Mouse (Mus musculus) C2C12 (cell line): ENCODE data around the gene Fkbp2. TPM values are rescaled to one million over a fixed set of nuclear protein-coding genes. Genes with fewer than 3 reads are reported as not detected.

Experiments used
- H3K27me3 ChIP-seq: one replicate; pipeline ENCODE4 v1.6.1; 2011; ENCODE audit not compliant: control insufficient read depth, insufficient read depth, insufficient read length
- H3K36me3 ChIP-seq: one replicate; pipeline ENCODE4 v1.6.1; 2011; ENCODE audit not compliant: control insufficient read depth, insufficient read depth
- H3K4me3 ChIP-seq: one replicate; pipeline ENCODE4 v1.5.1; 2011; ENCODE audit warnings: mild to moderate bottlenecking, control low read depth; ENCODE audit not compliant: poor library complexity, insufficient read depth, severe bottlenecking
- H3K79me2 ChIP-seq: one replicate; pipeline ENCODE4 v1.6.1; 2011; ENCODE audit not compliant: control insufficient read depth, insufficient read depth
- H3K79me3 ChIP-seq: one replicate; pipeline ENCODE4 v1.6.1; 2011; ENCODE audit warnings: low read depth, control low read depth
- H3ac ChIP-seq: one replicate; pipeline ENCODE3; 2011; ENCODE audit warnings: low read depth; ENCODE audit not compliant: control insufficient read depth, insufficient read length
- CEBPB ChIP-seq: IDR thresholded peaks from one replicate; pipeline ENCODE4 v1.6.1; 2011; ENCODE audit warnings: low read depth, mild to moderate bottlenecking, control low read depth, moderate library complexity
- CTCF ChIP-seq: IDR thresholded peaks from one replicate; pipeline ENCODE4 v1.5.1; 2011; ENCODE audit not compliant: control insufficient read depth, insufficient read depth, insufficient read length
- FOSL1 ChIP-seq: IDR thresholded peaks from one replicate; pipeline ENCODE4 v1.8.0; 2011; ENCODE audit warnings: mild to moderate bottlenecking, low read length; ENCODE audit not compliant: poor library complexity, insufficient read depth, severe bottlenecking
- MAX ChIP-seq: IDR thresholded peaks from one replicate; pipeline ENCODE4 v1.6.1; 2011; ENCODE audit warnings: mild to moderate bottlenecking, control low read depth
- MYOD1 ChIP-seq: IDR thresholded peaks from one replicate; pipeline ENCODE4 v1.6.1; 2011; ENCODE audit warnings: low read depth; ENCODE audit not compliant: control insufficient read depth, insufficient read length
- MYOG ChIP-seq: IDR thresholded peaks from one replicate; pipeline ENCODE4 v1.6.1; 2011; ENCODE audit not compliant: control insufficient read depth, insufficient read length; ENCODE audit errors: extremely low read depth
- USF1 ChIP-seq: IDR thresholded peaks from one replicate; pipeline ENCODE4 v1.6.1; 2011; ENCODE audit warnings: low read depth, mild to moderate bottlenecking, control low read depth, moderate library complexity
- polyA plus RNA-seq: library from polyadenylated mRNA; unstranded; fragments of >200 nt; fragmentation: generic; extraction: Trizol; gene quantifications from one replicate; pipeline ENCODE4 v1.2.1, GENCODE M21; 2012; ENCODE audit warnings: missing spikeins

Gene Fkbp2
- polyA plus RNA-seq, 1 experiment = 148 TPM

DNA sequence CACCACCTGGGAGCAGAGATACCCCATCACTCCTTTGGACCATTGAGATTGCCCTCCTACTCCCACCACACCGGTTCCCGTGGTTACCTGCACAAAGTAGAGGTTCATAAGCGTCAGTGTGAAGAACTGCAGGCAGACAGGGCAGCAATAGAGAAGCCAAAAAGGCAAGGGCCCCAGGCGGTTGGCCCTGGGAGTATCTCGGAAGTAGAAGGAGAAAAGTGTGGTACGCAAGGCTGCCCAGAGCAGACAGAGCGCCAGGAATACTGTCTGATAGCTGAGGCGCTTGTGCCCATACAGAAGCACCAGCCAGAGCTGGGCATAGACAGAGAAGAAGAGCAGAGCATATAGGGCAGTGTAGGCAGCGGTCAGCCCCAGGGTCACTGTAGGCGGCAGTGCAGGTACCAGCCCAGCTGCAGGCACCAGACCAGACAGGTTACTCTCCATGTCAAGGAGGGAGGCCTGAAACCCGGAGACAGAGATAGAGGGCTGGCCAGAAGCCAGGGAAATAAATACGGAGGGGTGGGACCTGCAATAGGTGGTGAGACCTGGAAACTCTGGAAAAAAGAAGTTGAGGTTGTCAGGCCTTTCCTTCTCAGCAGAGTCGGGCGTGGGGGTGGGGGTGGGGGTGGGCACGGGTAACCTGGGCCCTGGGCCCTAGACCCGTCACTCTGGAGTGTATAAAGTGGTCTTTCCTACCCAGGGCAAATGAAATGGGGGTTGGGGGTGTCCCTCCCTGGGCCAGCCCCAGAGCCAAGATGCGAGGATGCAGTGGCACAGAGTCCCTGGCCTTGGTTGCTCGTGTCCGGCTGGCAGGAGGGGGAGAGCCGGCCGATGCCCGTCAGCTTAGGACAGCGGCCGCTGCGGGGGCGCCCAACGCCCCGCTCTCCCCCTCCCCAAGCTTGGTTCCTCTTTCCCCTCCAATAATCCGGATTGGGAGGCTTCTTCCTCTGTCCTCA is 39.6 kb downstream of the Fkbp2 start:
- H3K27me3 ChIP-seq = no peaks in the 10 kb centered on the region
- H3K79me2 ChIP-seq = peaks cover 25% of the 10 kb centered on the region
- H3ac ChIP-seq = peak overlapping the region; percentile 90
- no peaks in the 10 kb centered on the region for H3K36me3 ChIP-seq
- peak overlapping the region; percentile 65 for H3K4me3 ChIP-seq
- peaks cover 2% of the 10 kb centered on the region for H3K79me3 ChIP-seq
- TF ChIP-seq USF1 = no peak
- no peak for TF ChIP-seq CTCF
- no peak for TF ChIP-seq CEBPB
- TF ChIP-seq FOSL1 = no peak
- TF ChIP-seq MYOG = no peak
- no peak for TF ChIP-seq MYOD1

DNA sequence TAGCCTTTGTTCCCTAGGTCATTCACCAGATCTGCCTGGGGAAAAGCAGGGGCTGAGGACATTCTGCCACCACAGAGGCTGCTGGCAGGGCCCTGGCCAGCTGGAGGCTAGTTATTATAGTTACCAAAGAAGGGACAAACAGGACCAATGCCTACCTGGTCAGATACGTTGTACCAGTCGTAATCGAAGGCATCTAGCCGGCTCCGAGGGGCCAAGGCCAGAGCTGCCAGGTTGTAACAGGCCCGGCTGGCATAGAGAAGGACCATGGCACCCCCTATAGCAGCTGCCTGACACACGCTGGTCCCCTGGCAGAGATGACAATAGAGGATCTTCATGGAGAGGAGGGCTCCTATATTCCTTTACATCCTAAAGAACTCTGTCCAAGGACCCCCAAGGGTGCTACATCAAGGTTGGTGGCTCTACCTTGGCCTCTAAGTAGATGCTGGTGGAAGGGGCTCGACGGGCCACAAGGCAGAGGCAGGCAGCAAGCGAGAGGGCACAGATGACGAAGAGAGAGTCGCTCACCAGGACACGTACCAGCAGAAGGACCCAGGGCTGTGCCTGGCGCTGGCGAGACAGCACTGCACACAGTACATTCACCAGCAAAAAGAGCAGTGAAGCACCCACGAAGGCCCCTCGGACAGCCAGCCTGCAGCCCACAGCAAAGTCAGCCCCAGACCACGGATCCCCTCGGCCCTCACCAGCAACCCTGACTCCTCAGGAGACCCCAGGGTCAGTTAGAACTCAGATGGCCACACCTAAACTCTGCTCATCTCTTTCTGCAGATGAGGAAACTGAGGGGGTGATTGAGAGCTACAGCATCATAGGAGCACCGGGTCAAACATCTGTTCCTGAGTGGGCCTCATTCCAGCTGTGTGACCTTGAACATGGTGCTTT is 40.9 kb downstream of the Fkbp2 start:
- H3K79me3 ChIP-seq = peaks cover 2% of the 10 kb centered on the region
- H3K79me2 ChIP-seq = peaks cover 25% of the 10 kb centered on the region
- H3K4me3 ChIP-seq = no peak overlapping the region
- H3K36me3 ChIP-seq = no peaks in the 10 kb centered on the region
- H3K27me3 ChIP-seq = peaks cover under 1% of the 10 kb centered on the region
- no peak overlapping the region for H3ac ChIP-seq
- TF ChIP-seq MYOG = no peak
- TF ChIP-seq MYOD1 = no peak
- TF ChIP-seq USF1 = no peak
- no peak for TF ChIP-seq FOSL1
- no peak for TF ChIP-seq CEBPB
- no peak for TF ChIP-seq CTCF
- no peak for TF ChIP-seq MAX

DNA sequence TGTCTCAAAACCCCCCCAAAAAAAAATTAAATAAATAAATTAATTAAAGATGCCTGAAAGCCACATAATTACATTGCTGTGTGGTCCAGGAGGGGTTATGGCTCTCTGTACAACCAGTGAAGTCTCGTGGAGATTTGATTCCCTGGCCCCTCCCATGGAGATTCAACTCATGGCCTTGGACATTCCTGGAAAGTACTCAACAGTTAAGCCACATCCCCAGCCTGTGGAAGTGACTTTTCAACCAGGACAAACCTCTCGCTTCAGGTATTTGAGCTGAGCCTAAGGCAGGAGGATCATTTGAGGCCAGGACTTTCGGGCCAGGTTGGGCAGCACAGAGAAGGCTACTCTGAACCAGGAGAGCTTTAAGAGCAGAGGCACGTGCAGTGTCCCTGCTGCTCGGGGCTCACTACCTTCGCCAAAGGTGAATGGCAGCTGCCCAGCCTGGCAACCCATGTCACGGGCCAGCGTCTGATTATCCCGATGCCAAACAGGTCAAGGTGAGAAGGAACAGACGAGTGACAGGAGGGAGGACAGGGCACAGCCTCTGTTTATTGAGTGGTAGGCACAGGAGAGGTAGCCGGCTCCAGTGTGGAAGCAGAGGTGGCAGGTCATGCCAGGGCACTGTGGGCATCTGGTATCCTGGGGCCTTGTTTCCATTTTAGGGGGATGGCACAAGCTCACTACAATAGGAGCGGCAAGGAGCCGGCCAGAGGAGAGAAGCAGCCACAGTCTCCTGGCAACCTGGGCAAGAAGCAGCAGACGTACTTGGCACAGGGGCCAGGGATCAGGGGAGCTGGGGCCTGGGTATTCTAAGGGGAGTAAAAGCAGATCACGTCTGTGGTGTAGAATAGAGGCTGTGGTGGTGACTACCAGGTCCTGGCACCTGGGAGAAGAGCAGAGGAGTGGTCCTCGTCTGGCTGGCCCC is 42.5 kb downstream of the Fkbp2 start:
- H3ac ChIP-seq = no peak overlapping the region
- H3K79me3 ChIP-seq = peaks cover 2% of the 10 kb centered on the region
- H3K79me2 ChIP-seq = peaks cover 10% of the 10 kb centered on the region
- no peak overlapping the region for H3K4me3 ChIP-seq
- no peaks in the 10 kb centered on the region for H3K36me3 ChIP-seq
- H3K27me3 ChIP-seq = peaks cover 16% of the 10 kb centered on the region
- TF ChIP-seq USF1 (no peak), MYOD1 (no peak), CTCF (no peak), FOSL1 (no peak)

DNA sequence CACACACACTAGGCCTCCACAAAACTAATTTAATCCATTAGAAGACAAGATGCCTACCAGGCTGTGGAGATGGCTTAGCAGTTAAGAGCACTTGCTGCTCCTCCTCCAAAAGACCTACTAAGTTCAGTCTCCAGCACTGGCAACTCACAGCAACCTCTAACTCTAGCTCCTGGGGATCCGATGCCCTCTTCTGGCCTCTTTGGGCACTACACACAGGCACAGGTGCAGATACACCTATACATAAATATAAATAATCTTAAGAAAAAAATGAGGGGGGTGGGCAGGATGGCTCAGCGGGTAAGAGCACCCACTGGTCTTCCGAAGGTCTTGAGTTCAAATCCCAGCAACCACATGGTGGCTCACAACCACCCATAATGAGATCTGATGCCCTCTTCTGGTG is 44.0 kb downstream of the Fkbp2 start:
- Histone ChIP-seq H3K27me3 (peaks cover 18% of the 10 kb centered on the region), H3K79me3 (no peaks in the 10 kb centered on the region), H3K4me3 (no peak overlapping the region), H3ac (no peak overlapping the region), H3K79me2 (peaks cover 6% of the 10 kb centered on the region), H3K36me3 (no peaks in the 10 kb centered on the region)
- TF ChIP-seq FOSL1 (no peak), MYOG (no peak), MAX (no peak), USF1 (no peak), CEBPB (no peak)

DNA sequence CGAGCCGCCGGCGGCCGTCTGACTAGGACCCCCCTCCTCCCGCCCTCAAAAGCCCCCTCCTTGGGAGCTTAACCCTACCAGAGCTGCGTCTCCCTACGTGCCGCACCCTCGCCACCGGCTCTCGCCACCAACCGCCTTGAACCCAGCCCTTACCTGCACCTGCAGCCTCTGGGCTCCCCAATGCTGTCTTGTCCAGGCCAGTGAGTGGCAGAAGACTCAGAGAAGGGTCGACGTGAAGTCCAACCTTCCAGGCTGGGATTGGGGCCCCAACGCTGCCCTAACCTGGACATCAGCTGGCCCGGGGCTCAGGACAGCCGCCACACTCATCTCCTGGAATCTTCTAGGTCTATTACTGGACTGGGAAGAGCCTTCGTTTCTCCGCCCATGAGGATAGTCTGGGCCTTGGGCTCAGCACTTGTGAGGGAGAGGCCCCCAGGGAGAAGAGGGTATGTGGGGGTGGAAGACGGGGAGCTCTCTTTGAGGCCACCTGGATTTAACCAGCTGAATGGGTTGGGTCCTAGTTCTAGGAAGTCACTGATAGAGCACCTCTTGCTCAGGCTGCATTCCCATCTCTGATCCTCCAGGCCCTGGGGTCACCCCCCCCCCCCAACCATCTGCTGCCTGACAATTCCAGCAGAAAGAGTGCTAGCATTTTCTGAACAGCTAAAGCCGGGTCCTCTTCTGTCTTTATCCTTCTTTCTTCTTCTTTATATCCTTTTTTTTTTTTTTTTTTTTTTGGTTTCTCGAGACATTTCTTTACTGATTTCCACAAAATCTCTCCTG is 45.9 kb downstream of the Fkbp2 start, which contains the start of gene Kcnk4:
Gene Kcnk4, minus strand, starts transcription at position 321 of the 783 bp plus-strand sequence.
- peaks cover 18% of the 10 kb centered on the region for H3K27me3 ChIP-seq

More for the DNA sequence above, 45.9 kb downstream of the Fkbp2 start, which contains the start of gene Kcnk4:
- Histone ChIP-seq H3K79me2 (no peaks in the 10 kb centered on the region), H3K79me3 (no peaks in the 10 kb centered on the region), H3ac (peak within 1 kb of the TSS; percentile 8), H3K4me3 (no peak within 1 kb of the TSS), H3K36me3 (no peaks in the 10 kb centered on the region)
- TF ChIP-seq CEBPB (no peak), MAX (no peak), USF1 (no peak), MYOG (no peak), FOSL1 (no peak), CTCF (no peak), MYOD1 (no peak)
